Mouse (Mus musculus): Measurements from ENCODE around the gene Frmd4a. TPM values are rescaled to one million over a fixed set of nuclear protein-coding genes. Genes with fewer than 3 reads are reported as not detected.
"Not testable (repeated sequence)": the region's sequence is repeated elsewhere in the genome, so short reads cannot be mapped to it uniquely, and the experiment has no call there.

Gene Frmd4a
- polyA plus RNA-seq, 1 experiment from 2014 or later = 44.5 TPM

DNA sequence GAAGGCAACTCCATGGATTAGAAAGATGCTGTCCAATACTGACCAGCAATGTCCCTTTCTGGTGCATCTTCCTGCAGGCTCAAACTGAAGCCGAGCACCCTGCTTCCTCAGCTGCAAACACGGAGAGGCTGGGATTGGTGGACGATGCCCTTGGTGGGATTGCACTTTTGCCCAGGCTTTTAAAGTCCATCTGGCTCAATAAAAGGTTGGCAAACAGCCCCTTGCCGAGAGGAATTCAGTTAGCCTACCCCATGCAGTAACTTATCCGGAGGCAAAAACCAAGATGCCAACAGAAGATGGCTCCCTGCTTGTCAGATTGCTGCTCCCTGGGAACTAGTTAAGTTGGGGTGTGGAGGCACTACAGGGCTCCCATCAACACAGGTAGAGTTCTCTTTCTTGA lies 220.2 kb downstream of the Frmd4a start:
- ATAC-seq (ENCODE audit: insufficient read depth, low FRiP score, low TSS enrichment) = no peak
- DNase-seq (ENCODE audit: low spot score) = no peak
- no peak overlapping the region for H3K4me2 ChIP-seq (ENCODE audit: low read depth)
- WGBS = 70% methylated on average over 5 of the region's 5 CpGs
- H3K4me1 ChIP-seq (ENCODE audit: control insufficient read depth, insufficient read depth, low read length) = peaks cover 7% of the 10 kb centered on the region
- no peak overlapping the region for H3K27ac ChIP-seq (ENCODE audit: low read depth, low read length)
- no peak overlapping the region for H3K4me3 ChIP-seq (ENCODE audit: low read depth, low read length)
- H3K36me3 ChIP-seq (ENCODE audit: control insufficient read depth, insufficient read depth, low read length) = no peaks in the 10 kb centered on the region
- no peaks in the 10 kb centered on the region for H3K27me3 ChIP-seq (ENCODE audit: control insufficient read depth, insufficient read depth, low read length)
- no peaks in the 10 kb centered on the region for H3K9me3 ChIP-seq (ENCODE audit: control insufficient read depth, low read length)
- no peak overlapping the region for H3K9ac ChIP-seq (ENCODE audit: low read length)

DNA sequence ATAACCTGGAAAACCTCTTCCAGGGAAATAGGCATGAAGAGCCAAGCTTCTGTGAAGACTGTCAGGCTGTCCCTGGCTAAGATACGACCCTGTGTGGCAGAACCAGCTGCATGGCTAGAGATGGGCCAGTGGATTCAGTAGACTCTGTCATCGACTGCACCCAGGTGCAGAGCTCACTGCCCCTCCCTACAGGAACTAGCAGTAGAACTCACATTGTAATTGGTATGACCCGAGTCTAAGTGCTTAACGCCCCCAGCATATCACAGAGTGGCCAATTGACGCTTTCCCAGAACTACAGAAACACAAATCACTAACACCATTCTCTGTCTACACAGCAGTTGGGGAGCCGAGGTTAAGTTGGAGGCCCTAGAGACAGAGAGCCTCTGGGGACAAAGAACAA lies 232.2 kb downstream of the Frmd4a start:
- WGBS = 9% methylated on average over 6 of the region's 6 CpGs
- Histone ChIP-seq H3K27me3 (ENCODE audit: control insufficient read depth, insufficient read depth, low read length) (no peaks in the 10 kb centered on the region), H3K4me2 (ENCODE audit: low read depth) (no peak overlapping the region), H3K27ac (ENCODE audit: low read depth, low read length) (no peak overlapping the region), H3K9me3 (ENCODE audit: control insufficient read depth, low read length) (no peaks in the 10 kb centered on the region), H3K4me1 (ENCODE audit: control insufficient read depth, insufficient read depth, low read length) (peaks cover 15% of the 10 kb centered on the region), H3K9ac (ENCODE audit: low read length) (no peak overlapping the region), H3K4me3 (ENCODE audit: low read depth, low read length) (no peak overlapping the region), H3K36me3 (ENCODE audit: control insufficient read depth, insufficient read depth, low read length) (no peaks in the 10 kb centered on the region)
- DNase-seq (ENCODE audit: low spot score) = no peak
- ATAC-seq (ENCODE audit: insufficient read depth, low FRiP score, low TSS enrichment) = no peak

DNA sequence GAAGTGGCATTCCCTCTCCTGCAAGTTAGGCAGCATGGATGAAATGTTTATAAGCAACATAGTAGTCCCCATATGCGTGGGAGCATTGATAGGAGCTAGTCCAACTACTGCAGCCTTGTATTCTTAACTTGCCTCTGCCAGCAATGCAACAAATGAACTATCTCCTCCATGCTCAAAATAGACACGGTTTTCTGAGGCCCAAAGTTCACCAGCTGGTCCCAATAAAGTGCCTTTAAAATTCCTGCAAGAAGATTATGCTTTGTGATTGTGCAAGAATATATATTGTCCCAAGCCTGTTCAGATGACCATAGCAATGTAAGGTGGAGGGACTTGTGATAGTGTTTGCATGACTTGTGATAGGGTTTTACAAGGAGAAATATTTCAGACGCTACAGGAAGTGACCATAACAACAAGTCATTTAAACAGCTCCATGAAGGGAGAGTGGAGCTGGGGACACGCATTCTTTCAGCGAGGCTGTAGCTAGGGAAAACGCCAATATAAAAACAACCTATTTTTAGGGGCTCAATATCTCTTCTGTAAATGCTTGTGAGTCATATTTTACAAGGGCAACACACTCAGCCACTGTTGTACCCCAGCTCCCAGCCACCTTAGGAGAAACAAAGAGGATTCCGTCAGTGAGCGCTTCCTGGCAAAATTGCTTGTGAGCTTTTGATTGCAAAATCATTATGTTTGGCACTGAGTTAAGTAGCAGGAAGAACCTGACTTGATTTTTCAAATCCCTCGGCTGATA lies 235.2 kb downstream of the Frmd4a start:
- no peak for DNase-seq (ENCODE audit: low spot score)
- WGBS = 52% methylated on average over 9 of the region's 9 CpGs

DNA sequence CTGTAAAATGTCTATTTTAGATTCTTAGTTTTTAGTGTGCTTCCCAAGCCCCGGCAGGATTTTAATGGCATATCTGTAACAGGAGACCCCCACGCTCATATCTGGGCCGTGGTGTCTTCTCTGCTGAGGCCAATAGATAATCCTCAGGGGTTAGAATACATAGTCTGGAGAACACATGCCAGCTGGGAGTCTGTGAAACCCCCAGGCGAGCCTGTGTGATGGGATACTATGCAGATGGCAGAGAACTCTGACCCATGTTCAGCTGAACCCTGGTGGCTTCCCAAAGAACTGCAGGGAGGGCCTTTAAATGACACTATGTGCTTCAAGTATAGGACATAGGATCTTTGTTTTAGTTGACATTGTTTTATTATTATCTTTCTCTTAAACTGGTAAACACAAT lies 235.8 kb downstream of the Frmd4a start:
- WGBS = 20% methylated on average over 4 of the region's 4 CpGs
- DNase-seq (ENCODE audit: low spot score) (peak; percentile 67), ATAC-seq (ENCODE audit: insufficient read depth, low FRiP score, low TSS enrichment) (peak; percentile 61; the same call in 1 of the 2 replicates)
- no peaks in the 10 kb centered on the region for H3K36me3 ChIP-seq (ENCODE audit: control insufficient read depth, insufficient read depth, low read length)
- H3K9ac ChIP-seq (ENCODE audit: low read length) = no peak overlapping the region
- no peak overlapping the region for H3K4me3 ChIP-seq (ENCODE audit: low read depth, low read length)
- no peaks in the 10 kb centered on the region for H3K9me3 ChIP-seq (ENCODE audit: control insufficient read depth, low read length)
- no peak overlapping the region for H3K4me2 ChIP-seq (ENCODE audit: low read depth)
- H3K4me1 ChIP-seq (ENCODE audit: control insufficient read depth, insufficient read depth, low read length) = peaks cover 15% of the 10 kb centered on the region
- no peaks in the 10 kb centered on the region for H3K27me3 ChIP-seq (ENCODE audit: control insufficient read depth, insufficient read depth, low read length)
- H3K27ac ChIP-seq (ENCODE audit: low read depth, low read length) = 0 out of 2 replicates have a peak overlapping the region, but pooled peaks have one; percentile 35

More for the DNA sequence above, 235.2 kb downstream of the Frmd4a start:
- H3K9ac ChIP-seq (ENCODE audit: low read length) = no peak overlapping the region; the same call in 1 of the 2 replicates
- no peaks in the 10 kb centered on the region for H3K9me3 ChIP-seq (ENCODE audit: control insufficient read depth, low read length)
- no peak overlapping the region for H3K4me2 ChIP-seq (ENCODE audit: low read depth)
- H3K4me1 ChIP-seq (ENCODE audit: control insufficient read depth, insufficient read depth, low read length) = peaks cover 15% of the 10 kb centered on the region
- no peaks in the 10 kb centered on the region for H3K27me3 ChIP-seq (ENCODE audit: control insufficient read depth, insufficient read depth, low read length)
- H3K4me3 ChIP-seq (ENCODE audit: low read depth, low read length) = no peak overlapping the region
- ATAC-seq (ENCODE audit: insufficient read depth, low FRiP score, low TSS enrichment) = no peak
- H3K27ac ChIP-seq (ENCODE audit: low read depth, low read length) = 0 out of 2 replicates have a peak overlapping the region, but pooled peaks have one; percentile 35
- no peaks in the 10 kb centered on the region for H3K36me3 ChIP-seq (ENCODE audit: control insufficient read depth, insufficient read depth, low read length)

DNA sequence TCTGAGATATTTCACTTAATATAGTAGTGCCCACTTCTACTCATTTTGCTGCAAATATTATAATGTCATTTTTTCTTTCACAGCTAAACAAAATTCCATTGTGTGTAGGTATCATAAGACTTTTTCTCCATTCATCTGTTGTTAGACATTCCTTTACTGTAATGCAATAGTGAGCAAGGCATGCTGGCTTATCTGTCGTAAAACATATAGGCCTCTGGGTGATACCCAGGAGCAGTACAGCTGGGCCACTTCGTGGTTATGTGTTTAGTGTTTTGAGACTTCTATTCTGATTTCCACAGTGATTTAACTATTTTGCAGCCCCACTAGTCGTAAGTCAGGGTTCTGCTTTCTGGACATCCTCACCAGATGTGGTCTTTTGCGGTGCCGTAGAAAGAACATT lies 236.6 kb downstream of the Frmd4a start:
- Histone ChIP-seq H3K9ac (ENCODE audit: low read length) (no peak overlapping the region), H3K27me3 (ENCODE audit: control insufficient read depth, insufficient read depth, low read length) (no peaks in the 10 kb centered on the region), H3K4me1 (ENCODE audit: control insufficient read depth, insufficient read depth, low read length) (peaks cover 15% of the 10 kb centered on the region), H3K36me3 (ENCODE audit: control insufficient read depth, insufficient read depth, low read length) (no peaks in the 10 kb centered on the region), H3K27ac (ENCODE audit: low read depth, low read length) (no peak overlapping the region), H3K4me2 (ENCODE audit: low read depth) (no peak overlapping the region), H3K9me3 (ENCODE audit: control insufficient read depth, low read length) (no peaks in the 10 kb centered on the region), H3K4me3 (ENCODE audit: low read depth, low read length) (no peak overlapping the region)
- DNase-seq (ENCODE audit: low spot score) (no peak), ATAC-seq (ENCODE audit: insufficient read depth, low FRiP score, low TSS enrichment) (no peak)
- WGBS = 78% methylated on average over 5 of the region's 5 CpGs

DNA sequence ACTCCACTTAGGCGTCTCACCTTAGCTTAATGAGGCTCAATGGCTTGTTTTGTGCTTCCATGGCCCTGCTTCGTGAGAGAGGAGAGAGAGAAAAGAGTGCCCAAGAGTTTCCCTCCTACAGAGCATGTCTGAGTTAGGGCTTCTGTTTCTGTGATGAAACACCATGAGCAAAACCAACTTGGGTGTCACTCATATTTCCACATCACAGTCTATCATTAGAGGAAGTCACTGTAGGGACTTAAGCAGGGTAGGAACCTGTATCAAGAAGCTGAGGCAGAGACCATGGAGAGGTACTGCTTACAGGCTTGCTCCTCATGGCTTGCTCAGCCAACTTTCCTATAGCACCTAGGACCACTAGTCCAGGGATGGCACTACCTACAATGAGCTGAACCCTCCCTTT lies 238.7 kb downstream of the Frmd4a start:
- Histone ChIP-seq H3K9ac (ENCODE audit: low read length) (no peak overlapping the region), H3K36me3 (ENCODE audit: control insufficient read depth, insufficient read depth, low read length) (no peaks in the 10 kb centered on the region), H3K27ac (ENCODE audit: low read depth, low read length) (no peak overlapping the region), H3K4me1 (ENCODE audit: control insufficient read depth, insufficient read depth, low read length) (peaks cover 10% of the 10 kb centered on the region), H3K9me3 (ENCODE audit: control insufficient read depth, low read length) (no peaks in the 10 kb centered on the region), H3K27me3 (ENCODE audit: control insufficient read depth, insufficient read depth, low read length) (no peaks in the 10 kb centered on the region), H3K4me3 (ENCODE audit: low read depth, low read length) (no peak overlapping the region), H3K4me2 (ENCODE audit: low read depth) (no peak overlapping the region)
- 88% methylated on average over 2 of the region's 2 CpGs for WGBS
- no peak for DNase-seq (ENCODE audit: low spot score)
- no peak for ATAC-seq (ENCODE audit: insufficient read depth, low FRiP score, low TSS enrichment)

DNA sequence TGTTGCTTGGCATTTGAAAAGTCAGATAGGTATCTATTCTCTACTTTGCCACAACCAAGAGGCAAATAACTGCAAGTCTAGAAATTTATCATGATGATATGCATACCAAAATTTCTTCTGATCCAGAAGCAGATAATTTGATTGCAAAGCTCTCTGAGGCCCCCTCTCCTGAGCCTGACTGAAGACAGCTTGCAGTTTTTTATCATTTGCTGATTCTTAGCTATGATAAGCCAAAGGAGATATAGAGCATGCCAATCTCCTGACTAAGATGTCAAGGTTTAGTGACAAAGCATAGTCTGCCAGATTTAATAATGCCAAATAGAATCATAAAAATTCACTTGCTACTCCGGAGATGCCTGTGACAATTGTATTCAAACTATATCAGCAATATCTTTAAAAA lies 240.1 kb downstream of the Frmd4a start:
- no peak overlapping the region for H3K4me3 ChIP-seq (ENCODE audit: low read depth, low read length)
- no peaks in the 10 kb centered on the region for H3K27me3 ChIP-seq (ENCODE audit: control insufficient read depth, insufficient read depth, low read length)
- no peaks in the 10 kb centered on the region for H3K9me3 ChIP-seq (ENCODE audit: control insufficient read depth, low read length)
- H3K4me2 ChIP-seq (ENCODE audit: low read depth) = no peak overlapping the region
- H3K36me3 ChIP-seq (ENCODE audit: control insufficient read depth, insufficient read depth, low read length) = no peaks in the 10 kb centered on the region
- DNase-seq (ENCODE audit: low spot score) = no peak
- H3K9ac ChIP-seq (ENCODE audit: low read length) = no peak overlapping the region
- 87% methylated on average over 1 of the region's 1 CpGs for WGBS
- H3K4me1 ChIP-seq (ENCODE audit: control insufficient read depth, insufficient read depth, low read length) = peaks cover 7% of the 10 kb centered on the region
- H3K27ac ChIP-seq (ENCODE audit: low read depth, low read length) = no peak overlapping the region
- no peak for ATAC-seq (ENCODE audit: insufficient read depth, low FRiP score, low TSS enrichment)

DNA sequence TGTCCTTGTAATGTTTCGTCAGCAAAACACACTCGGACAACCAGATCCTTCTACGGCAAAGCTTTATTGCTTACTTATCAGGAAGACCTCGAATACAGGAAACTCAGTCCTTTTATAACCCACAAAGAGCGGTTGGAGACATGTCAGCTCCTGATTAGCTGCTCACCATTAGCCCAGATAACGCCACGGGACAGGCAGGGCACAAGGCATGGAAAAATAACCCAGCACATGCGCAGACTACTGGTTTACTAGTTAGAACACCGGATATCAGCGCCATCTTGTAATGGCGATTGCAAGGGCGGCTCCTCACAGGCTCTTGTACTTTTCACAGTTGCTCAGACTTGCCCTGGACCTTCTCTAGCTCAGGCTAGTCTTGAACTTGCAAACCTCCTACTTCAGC lies 241.3 kb downstream of the Frmd4a start:
- H3K4me3 ChIP-seq (ENCODE audit: low read depth, low read length); DNase-seq (ENCODE audit: low spot score); H3K27me3 ChIP-seq (ENCODE audit: control insufficient read depth, insufficient read depth, low read length); H3K4me2 ChIP-seq (ENCODE audit: low read depth); H3K9ac ChIP-seq (ENCODE audit: low read length); H3K36me3 ChIP-seq (ENCODE audit: control insufficient read depth, insufficient read depth, low read length); H3K27ac ChIP-seq (ENCODE audit: low read depth, low read length); H3K4me1 ChIP-seq (ENCODE audit: control insufficient read depth, insufficient read depth, low read length); ATAC-seq (ENCODE audit: insufficient read depth, low FRiP score, low TSS enrichment); H3K9me3 ChIP-seq (ENCODE audit: control insufficient read depth, low read length): not testable (repeated sequence)
- 93% methylated on average over 11 of the region's 12 CpGs for WGBS

DNA sequence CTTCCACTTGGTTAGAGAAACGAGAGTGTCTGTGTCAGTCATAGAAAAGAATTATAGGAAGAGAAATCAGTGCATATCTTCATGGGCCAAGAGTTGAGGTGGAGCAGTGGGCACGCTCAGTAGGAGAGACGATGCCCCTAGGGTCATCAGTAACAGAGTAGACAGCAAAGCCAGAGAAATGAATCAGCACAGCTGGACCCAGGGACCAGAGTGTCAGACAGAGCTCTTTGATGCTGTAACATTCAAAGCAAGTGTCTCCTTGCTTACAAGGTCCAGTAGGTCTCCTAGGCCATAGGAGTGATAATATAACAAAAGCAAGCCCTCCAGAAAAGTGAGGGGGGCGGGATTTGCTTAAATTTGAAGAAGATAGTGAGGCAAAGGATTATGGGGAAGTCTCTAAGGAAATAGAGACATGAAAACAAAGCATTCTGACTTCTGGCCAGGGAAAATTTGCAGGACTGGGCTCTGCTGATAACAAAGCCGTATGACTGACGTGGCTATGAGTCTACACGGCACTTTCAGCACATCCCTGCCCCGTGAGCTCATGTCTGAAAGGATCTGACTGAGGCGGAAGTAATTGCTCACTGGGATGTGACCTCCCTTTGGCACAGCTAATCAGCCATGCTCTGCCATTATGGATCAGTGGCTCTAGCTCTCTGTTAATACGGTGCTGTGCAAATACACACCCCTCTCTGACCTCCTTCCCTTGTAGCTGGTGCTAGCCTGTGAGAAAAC lies 243.0 kb downstream of the Frmd4a start:
- Histone ChIP-seq H3K4me2 (ENCODE audit: low read depth) (no peak overlapping the region), H3K9ac (ENCODE audit: low read length) (no peak overlapping the region), H3K27ac (ENCODE audit: low read depth, low read length) (no peak overlapping the region), H3K36me3 (ENCODE audit: control insufficient read depth, insufficient read depth, low read length) (no peaks in the 10 kb centered on the region), H3K4me1 (ENCODE audit: control insufficient read depth, insufficient read depth, low read length) (no peaks in the 10 kb centered on the region), H3K27me3 (ENCODE audit: control insufficient read depth, insufficient read depth, low read length) (no peaks in the 10 kb centered on the region), H3K4me3 (ENCODE audit: low read depth, low read length) (no peak overlapping the region), H3K9me3 (ENCODE audit: control insufficient read depth, low read length) (no peaks in the 10 kb centered on the region)
- 40% methylated on average over 10 of the region's 10 CpGs for WGBS
- peak; percentile 63 for DNase-seq (ENCODE audit: low spot score)
- ATAC-seq (ENCODE audit: insufficient read depth, low FRiP score, low TSS enrichment) = peak; percentile 69

Data from neural tube, embryonic 11.5 days (tissue).